Mouse (Mus musculus): ENCODE results near the gene Golt1b. TPM values are rescaled to one million over a fixed set of nuclear protein-coding genes. Genes with fewer than 3 reads are reported as not detected.

Golt1b gene
- polyA plus RNA-seq, 1 experiment = 1.9 TPM

DNA sequence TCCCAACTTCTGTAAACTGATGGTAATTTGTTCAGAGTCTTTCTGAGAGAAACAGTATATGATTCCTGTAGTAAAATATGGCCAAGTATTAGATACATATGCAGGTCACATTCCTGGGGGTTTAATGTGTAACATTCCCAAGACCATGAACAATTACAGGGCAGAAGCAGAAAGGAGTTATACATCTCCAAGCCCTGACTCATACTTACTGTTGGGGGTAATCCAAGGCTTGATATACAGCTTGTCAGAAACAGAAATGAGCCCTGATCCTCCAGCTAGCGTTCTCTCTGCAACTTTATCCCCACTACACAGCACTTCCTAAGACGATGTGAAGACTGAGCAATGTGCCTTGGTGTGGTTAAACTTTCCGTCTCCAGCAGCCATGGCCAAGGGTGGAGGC is 19.5 kb upstream of the Golt1b start:
- Histone ChIP-seq H3K27ac (ENCODE audit: insufficient read depth, low read depth, low read length) (no peak overlapping the region), H3K27me3 (ENCODE audit: control insufficient read depth, insufficient read depth, low read length) (no peaks in the 10 kb centered on the region), H3K36me3 (ENCODE audit: control insufficient read depth, insufficient read depth, low read length) (peaks cover 41% of the 10 kb centered on the region), H3K4me1 (ENCODE audit: control insufficient read depth, insufficient read depth, insufficient read length, low read length) (no peaks in the 10 kb centered on the region), H3K4me3 (ENCODE audit: low read depth, low read length) (no peak overlapping the region)
- TF ChIP-seq CTCF (IDR thresholded peaks at IDR 0.05; ENCODE audit: extremely low read depth, insufficient read length, insufficient replicate concordance, low read depth, low read length) (no peak), POLR2A (IDR thresholded peaks at IDR 0.05; ENCODE audit: low read depth, low read length) (no peak)
- WGBS = 94% methylated on average over 3 of the region's 3 CpGs

- no peak overlapping the region for H3K4me3 ChIP-seq (ENCODE audit: low read depth, low read length)
- 87% methylated on average over 3 of the region's 3 CpGs for WGBS
- H3K27me3 ChIP-seq (ENCODE audit: control insufficient read depth, insufficient read depth, low read length) = no peaks in the 10 kb centered on the region
- no peak overlapping the region for H3K27ac ChIP-seq (ENCODE audit: insufficient read depth, low read depth, low read length)
- TF ChIP-seq CTCF (IDR thresholded peaks at IDR 0.05; ENCODE audit: extremely low read depth, insufficient read length, insufficient replicate concordance, low read depth, low read length) (no peak), POLR2A (IDR thresholded peaks at IDR 0.05; ENCODE audit: low read depth, low read length) (no peak)
- no peaks in the 10 kb centered on the region for H3K4me1 ChIP-seq (ENCODE audit: control insufficient read depth, insufficient read depth, insufficient read length, low read length)
- peaks cover 40% of the 10 kb centered on the region for H3K36me3 ChIP-seq (ENCODE audit: control insufficient read depth, insufficient read depth, low read length)
Measured at GRCm38 (mm10) chr6:142369568-142369967, 17.5 kb upstream of the Golt1b start.

DNA sequence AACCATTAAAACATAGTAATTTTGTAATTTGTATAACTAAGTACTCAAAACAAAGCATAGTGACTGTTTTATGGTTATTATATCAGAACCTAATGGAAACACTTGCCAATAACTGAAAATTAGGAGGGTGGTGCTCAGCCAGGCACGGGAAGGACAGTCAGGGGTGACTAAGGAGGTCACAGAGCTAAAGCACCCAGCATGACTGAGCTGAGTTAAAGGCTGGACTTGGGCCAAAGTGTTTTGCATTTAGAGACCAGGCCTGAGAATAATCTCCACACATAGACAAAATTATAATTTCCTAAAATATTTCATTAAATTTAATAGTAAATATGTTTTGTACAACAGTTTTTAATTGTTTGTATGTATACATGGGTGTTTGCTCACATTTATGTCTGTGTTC is 9.9 kb upstream of the Golt1b start:
- no peak for TF ChIP-seq POLR2A (IDR thresholded peaks at IDR 0.05; ENCODE audit: low read depth, low read length)
- no peak for TF ChIP-seq CTCF (IDR thresholded peaks at IDR 0.05; ENCODE audit: extremely low read depth, insufficient read length, insufficient replicate concordance, low read depth, low read length)
- peaks cover 19% of the 10 kb centered on the region for H3K36me3 ChIP-seq (ENCODE audit: control insufficient read depth, insufficient read depth, low read length)
- no peaks in the 10 kb centered on the region for H3K27me3 ChIP-seq (ENCODE audit: control insufficient read depth, insufficient read depth, low read length)
- no peak overlapping the region for H3K27ac ChIP-seq (ENCODE audit: insufficient read depth, low read depth, low read length)
- no peaks in the 10 kb centered on the region for H3K4me1 ChIP-seq (ENCODE audit: control insufficient read depth, insufficient read depth, insufficient read length, low read length)
- 55% methylated on average over 1 of the region's 1 CpGs for WGBS
- H3K4me3 ChIP-seq (ENCODE audit: low read depth, low read length) = no peak overlapping the region

GRCm38 (mm10) chr6:142378576-142379330 is 8.3 kb upstream of the Golt1b start:
- Histone ChIP-seq H3K4me3 (ENCODE audit: low read depth, low read length) (no peak overlapping the region), H3K36me3 (ENCODE audit: control insufficient read depth, insufficient read depth, low read length) (peaks cover 16% of the 10 kb centered on the region), H3K27me3 (ENCODE audit: control insufficient read depth, insufficient read depth, low read length) (no peaks in the 10 kb centered on the region), H3K27ac (ENCODE audit: insufficient read depth, low read depth, low read length) (no peak overlapping the region), H3K4me1 (ENCODE audit: control insufficient read depth, insufficient read depth, insufficient read length, low read length) (no peaks in the 10 kb centered on the region)
- no peak for TF ChIP-seq POLR2A (IDR thresholded peaks at IDR 0.05; ENCODE audit: low read depth, low read length)
- no peak for TF ChIP-seq CTCF (IDR thresholded peaks at IDR 0.05; ENCODE audit: extremely low read depth, insufficient read length, insufficient replicate concordance, low read depth, low read length)
- WGBS = 87% methylated on average over 8 of the region's 8 CpGs

- H3K36me3 ChIP-seq (ENCODE audit: control insufficient read depth, insufficient read depth, low read length) = peaks cover 11% of the 10 kb centered on the region
- no peak overlapping the region for H3K4me3 ChIP-seq (ENCODE audit: low read depth, low read length)
- no peaks in the 10 kb centered on the region for H3K4me1 ChIP-seq (ENCODE audit: control insufficient read depth, insufficient read depth, insufficient read length, low read length)
- TF ChIP-seq POLR2A (IDR thresholded peaks at IDR 0.05; ENCODE audit: low read depth, low read length) (no peak), CTCF (IDR thresholded peaks at IDR 0.05; ENCODE audit: extremely low read depth, insufficient read length, insufficient replicate concordance, low read depth, low read length) (no peak)
- H3K27me3 ChIP-seq (ENCODE audit: control insufficient read depth, insufficient read depth, low read length) = no peaks in the 10 kb centered on the region
- no peak overlapping the region for H3K27ac ChIP-seq (ENCODE audit: insufficient read depth, low read depth, low read length)
- WGBS = 81% methylated on average over 6 of the region's 6 CpGs
Measured at GRCm38 (mm10) chr6:142379961-142380360, 7.1 kb upstream of the Golt1b start.

GRCm38 (mm10) chr6:142381615-142382014 is 5.4 kb upstream of the Golt1b start:
- Histone ChIP-seq H3K27me3 (ENCODE audit: control insufficient read depth, insufficient read depth, low read length) (no peaks in the 10 kb centered on the region), H3K4me3 (ENCODE audit: low read depth, low read length) (no peak overlapping the region), H3K36me3 (ENCODE audit: control insufficient read depth, insufficient read depth, low read length) (peaks cover 1% of the 10 kb centered on the region), H3K4me1 (ENCODE audit: control insufficient read depth, insufficient read depth, insufficient read length, low read length) (no peaks in the 10 kb centered on the region), H3K27ac (ENCODE audit: insufficient read depth, low read depth, low read length) (no peak overlapping the region)
- 87% methylated on average over 7 of the region's 7 CpGs for WGBS
- TF ChIP-seq POLR2A (IDR thresholded peaks at IDR 0.05; ENCODE audit: low read depth, low read length) (no peak), CTCF (IDR thresholded peaks at IDR 0.05; ENCODE audit: extremely low read depth, insufficient read length, insufficient replicate concordance, low read depth, low read length) (no peak)

DNA sequence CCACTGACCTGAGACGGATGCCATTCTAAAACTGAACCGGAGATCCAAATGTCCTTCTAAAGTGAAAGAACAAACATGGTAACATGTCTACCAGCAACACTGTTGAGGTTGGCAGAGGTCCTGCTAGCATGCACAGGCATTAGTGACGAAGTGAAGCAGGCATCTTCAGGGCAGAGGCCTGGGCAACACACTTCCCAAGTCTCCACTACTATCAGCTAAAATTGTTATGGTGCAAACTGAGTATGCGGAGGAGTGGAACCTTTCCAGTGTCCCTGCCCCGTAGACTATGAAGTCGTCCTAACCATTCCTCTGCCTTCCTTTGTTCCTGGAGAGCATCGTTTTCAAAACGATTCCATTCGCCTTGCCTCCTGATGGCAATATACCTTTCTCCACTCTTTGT is 2.5 kb upstream of the Golt1b start:
- WGBS = 92% methylated on average over 9 of the region's 9 CpGs
- Histone ChIP-seq H3K36me3 (ENCODE audit: control insufficient read depth, insufficient read depth, low read length) (no peaks in the 10 kb centered on the region), H3K4me3 (ENCODE audit: low read depth, low read length) (no peak overlapping the region), H3K27me3 (ENCODE audit: control insufficient read depth, insufficient read depth, low read length) (no peaks in the 10 kb centered on the region), H3K4me1 (ENCODE audit: control insufficient read depth, insufficient read depth, insufficient read length, low read length) (no peaks in the 10 kb centered on the region), H3K27ac (ENCODE audit: insufficient read depth, low read depth, low read length) (no peak overlapping the region)
- TF ChIP-seq POLR2A (IDR thresholded peaks at IDR 0.05; ENCODE audit: low read depth, low read length) (no peak), CTCF (IDR thresholded peaks at IDR 0.05; ENCODE audit: extremely low read depth, insufficient read length, insufficient replicate concordance, low read depth, low read length) (no peak)

Data from small intestine, adult 2 months (tissue).